Mouse (Mus musculus) spleen, adult 10 weeks (tissue): ENCODE measurements around the gene Gm7138. TPM values are rescaled to one million over a fixed set of nuclear protein-coding genes. Genes with fewer than 3 reads are reported as not detected.

Experiments used
- polyA plus RNA-seq: library from polyadenylated mRNA; stranded (reverse); fragments of 350-450 nt; fragmentation: Illumina TruSeq; extraction: RNeasy Lipid Tissue Mini Kit (QIAGEN cat#74804); gene quantifications from one replicate; pipeline ENCODE4 v1.2.3, GENCODE M21; 2015; ENCODE audit warnings: low replicate concordance; ENCODE audit not compliant: insufficient read depth

Gm7138 gene
- not detected for polyA plus RNA-seq

GRCm38 (mm10) chr10:77776844-77777243 is at the start of gene Gm7138:
Gm7138 (minus strand) TSS chr10:77776944.

DNA sequence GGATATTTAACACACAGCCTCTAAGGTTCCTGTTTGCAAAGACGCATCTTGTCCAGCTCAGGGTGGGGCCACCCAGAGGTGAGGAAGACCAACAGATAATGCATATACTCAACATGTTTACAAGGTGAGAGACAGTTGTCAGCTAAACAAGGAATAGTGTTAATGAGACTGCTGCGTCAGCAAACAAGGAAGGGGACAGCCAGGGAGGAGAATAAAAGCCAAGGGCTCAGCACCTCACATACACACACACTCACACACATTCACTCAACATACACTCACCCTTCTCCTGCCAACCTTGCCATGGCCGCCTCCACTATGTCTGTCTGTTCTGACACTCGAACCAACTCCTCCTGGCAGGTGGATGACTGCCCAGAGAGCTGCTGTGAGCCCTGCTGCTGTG is 37.6 kb upstream of the Gm7138 start, which contains the start of gene Gm2696:
TSS of gene Gm2696 (plus strand) at position 301 of the 400 bp plus-strand sequence.

GRCm38 (mm10) chr10:77811743-77812142 is 35.0 kb upstream of the Gm7138 start, which contains the start of gene Gm9507:
Gm9507 (minus strand) TSS chr10:77811843.

DNA sequence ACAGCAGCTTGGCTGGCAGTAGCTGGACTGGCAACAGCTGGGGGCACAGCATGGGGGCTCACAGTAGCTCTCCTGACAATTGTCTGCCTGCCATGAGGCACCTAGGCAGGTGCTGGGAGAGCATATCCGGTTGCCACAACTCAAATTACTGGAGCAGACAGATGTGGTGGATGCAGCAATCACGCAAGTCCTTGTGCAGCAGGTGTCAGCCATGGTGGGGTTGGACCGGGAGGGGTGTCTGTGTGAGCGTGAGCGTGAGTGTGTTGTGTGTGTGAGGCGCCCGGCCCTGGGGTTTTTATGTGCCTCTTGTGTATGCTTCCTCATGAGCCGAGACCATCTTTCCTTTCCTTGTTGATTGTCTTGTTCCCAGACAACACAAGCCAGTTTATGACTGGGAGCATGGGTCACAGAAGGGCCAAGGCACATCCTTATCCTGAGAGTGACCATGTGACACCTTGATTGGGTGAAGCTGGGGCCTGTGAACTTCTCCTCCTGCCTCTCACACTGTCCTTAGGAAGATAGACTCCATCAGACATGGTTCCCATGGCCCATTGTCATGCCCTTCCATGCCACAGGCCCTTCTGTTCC is 22.3 kb upstream of the Gm7138 start, which contains the start of gene Gm19668:
TSS of gene Gm19668 (minus strand) at position 213 of the 588 bp plus-strand sequence.

DNA sequence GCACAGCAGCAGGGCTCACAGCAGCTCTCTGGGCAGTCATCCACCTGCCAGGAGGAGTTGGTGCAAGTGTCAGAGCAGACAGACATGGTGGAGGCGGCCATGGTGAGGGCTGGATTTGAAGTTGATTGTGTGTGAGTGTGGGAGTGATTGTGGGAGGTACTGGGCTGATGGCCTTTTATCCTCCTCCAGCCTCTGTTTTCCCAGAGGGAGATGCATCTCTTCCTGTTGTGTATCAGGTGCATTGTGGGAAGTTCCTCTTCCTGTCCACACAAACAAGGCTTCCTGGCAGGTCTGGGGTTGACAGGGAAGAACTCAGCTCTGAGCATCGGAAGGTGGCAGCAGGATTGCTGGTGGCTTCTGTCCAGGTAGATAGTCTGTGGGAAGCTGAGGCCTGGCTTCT is 18.2 kb upstream of the Gm7138 start, which contains the start of gene Gm9639:
TSS of gene Gm9639 (minus strand) at position 101 of the 400 bp plus-strand sequence.

DNA sequence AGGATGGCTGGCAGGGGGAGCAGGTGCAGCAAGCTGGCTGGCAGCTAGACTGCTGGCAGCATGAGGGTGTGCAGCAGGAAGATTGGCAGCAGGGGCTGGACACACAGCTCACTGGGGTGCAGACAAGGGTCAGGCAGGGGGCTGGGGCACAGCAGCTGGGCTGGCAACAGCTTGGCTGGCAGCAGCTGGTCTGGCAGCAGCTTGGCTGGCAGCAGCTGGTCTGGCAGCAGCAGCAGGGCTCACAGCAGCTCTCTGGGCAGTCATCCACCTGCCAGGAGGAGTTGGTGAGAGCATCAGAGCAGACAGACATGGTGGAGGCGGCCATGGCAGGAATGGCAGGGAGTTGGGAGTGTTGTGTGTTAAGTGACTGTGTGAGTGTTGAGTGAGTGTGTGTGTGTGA is 11.1 kb upstream of the Gm7138 start, which contains the start of gene Gm7137:
TSS of gene Gm7137 (minus strand) at position 325 of the 400 bp plus-strand sequence.

DNA sequence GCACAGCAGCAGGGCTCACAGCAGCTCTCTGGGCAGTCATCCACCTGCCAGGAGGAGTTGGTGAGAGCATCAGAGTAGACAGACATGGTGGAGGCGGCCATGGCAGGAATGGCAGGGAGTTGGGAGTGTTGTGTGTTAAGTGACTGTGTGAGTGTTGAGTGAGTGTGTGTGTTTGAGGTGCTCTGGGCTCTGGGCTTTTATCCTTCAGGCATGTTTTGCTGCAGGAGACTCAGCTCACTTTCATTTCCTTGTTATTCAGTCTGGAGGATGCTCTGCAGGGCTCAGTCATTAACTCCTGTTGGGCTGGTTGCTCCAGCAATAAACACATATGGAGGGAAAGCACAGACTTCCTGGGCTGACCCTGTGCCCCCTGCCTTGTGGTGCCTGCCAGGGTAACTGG is 5.7 kb upstream of the Gm7138 start, which contains the start of gene Gm3250:
TSS of gene Gm3250 (minus strand) at position 101 of the 400 bp plus-strand sequence.

GRCm38 (mm10) chr10:77771225-77771624 is 5.5 kb downstream of the Gm7138 start, which contains the start of gene Gm3238:
Gm3238 (minus strand) TSS chr10:77771325.

DNA sequence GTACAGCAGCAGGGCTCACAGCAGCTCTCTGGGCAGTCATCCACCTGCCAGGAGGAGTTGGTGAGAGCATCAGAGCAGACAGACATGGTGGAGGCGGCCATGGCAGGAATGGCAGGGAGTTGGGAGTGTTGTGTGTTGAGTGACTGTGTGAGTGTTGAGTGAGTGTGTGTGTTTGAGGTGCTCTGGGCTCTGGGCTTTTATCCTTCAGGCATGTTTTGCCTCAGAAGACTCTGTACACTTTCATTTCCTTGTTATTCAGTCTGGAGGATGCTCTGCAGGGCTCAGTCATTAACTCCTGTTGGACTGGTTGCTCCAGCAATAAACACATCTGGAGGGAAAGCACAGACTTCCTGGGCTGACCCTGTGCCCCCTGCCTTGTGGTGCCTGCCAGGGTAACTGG is 17.2 kb downstream of the Gm7138 start, which contains the start of gene Gm3233:
TSS of gene Gm3233 (minus strand) at position 101 of the 400 bp plus-strand sequence.

DNA sequence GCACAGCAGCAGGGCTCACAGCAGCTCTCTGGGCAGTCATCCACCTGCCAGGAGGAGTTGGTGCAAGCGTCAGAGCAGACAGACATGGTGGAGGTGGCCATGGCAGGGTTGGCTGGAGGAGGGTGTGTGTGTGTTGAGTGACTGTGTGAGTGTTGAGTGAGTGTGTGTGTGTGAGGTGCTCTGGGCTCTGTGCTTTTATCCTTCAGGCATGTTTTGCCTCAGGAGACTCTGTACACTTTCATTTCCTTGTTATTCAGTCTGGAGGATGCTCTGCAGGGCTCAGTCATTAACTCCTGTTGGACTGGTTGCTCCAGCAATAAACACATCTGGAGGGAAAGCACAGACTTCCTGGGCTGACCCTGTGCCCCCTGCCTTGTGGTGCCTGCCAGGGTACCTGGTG is 25.5 kb downstream of the Gm7138 start, which contains the start of gene Gm9736:
TSS of gene Gm9736 (minus strand) at position 101 of the 400 bp plus-strand sequence.

GRCm38 (mm10) chr10:77741924-77742688 is 34.6 kb downstream of the Gm7138 start, which contains the start of gene Gm18596:
Gm18596 (minus strand) TSS chr10:77742638.

Other genes starting within 250 kb of the Gm7138 start
- gene Itgb2, start 246.7 kb downstream of the Gm7138 start, polyA plus RNA-seq = 140 TPM
- 83.9 TPM for gene Pttg1ip, start 195.2 kb downstream of the Gm7138 start, polyA plus RNA-seq
- 158 TPM for gene Sumo3, start 170.8 kb downstream of the Gm7138 start, polyA plus RNA-seq
- not detected for gene Gm49325, start 170.7 kb downstream of the Gm7138 start, polyA plus RNA-seq
- 33.2 TPM for gene Ube2g2, start 154.7 kb downstream of the Gm7138 start, polyA plus RNA-seq
- 0.23 TPM for gene Tspear, start 90.4 kb downstream of the Gm7138 start, polyA plus RNA-seq
- gene Gm19402, start 86.2 kb downstream of the Gm7138 start, polyA plus RNA-seq = not detected
- gene Gm9508, start 79.7 kb downstream of the Gm7138 start, polyA plus RNA-seq = not detected
- not detected for gene Gm10272, start 70.3 kb downstream of the Gm7138 start, polyA plus RNA-seq
- gene Gm10024, start 65.5 kb downstream of the Gm7138 start, polyA plus RNA-seq = not detected
- gene Gm10142, start 61.1 kb downstream of the Gm7138 start, polyA plus RNA-seq = not detected
- not detected for gene Krtap12-1, start 56.3 kb downstream of the Gm7138 start, polyA plus RNA-seq
- not detected for gene Gm10100, start 50.5 kb downstream of the Gm7138 start, polyA plus RNA-seq
- gene Gm18596, start 34.3 kb downstream of the Gm7138 start, polyA plus RNA-seq = not detected
- gene Gm9736, start 25.6 kb downstream of the Gm7138 start, polyA plus RNA-seq = not detected
- not detected for gene Gm3233, start 17.3 kb downstream of the Gm7138 start, polyA plus RNA-seq
- gene Gm3238, start 5.6 kb downstream of the Gm7138 start, polyA plus RNA-seq = not detected
- not detected for gene Gm3250, start 5.6 kb upstream of the Gm7138 start, polyA plus RNA-seq
- not detected for gene Gm7137, start 11.3 kb upstream of the Gm7138 start, polyA plus RNA-seq
- gene Gm9639, start 18.1 kb upstream of the Gm7138 start, polyA plus RNA-seq = not detected
- gene Gm19668, start 22.2 kb upstream of the Gm7138 start, polyA plus RNA-seq = not detected
- gene Gm9507, start 34.9 kb upstream of the Gm7138 start, polyA plus RNA-seq = not detected
- not detected for gene Gm2696, start 37.7 kb upstream of the Gm7138 start, polyA plus RNA-seq
- gene Krtap10-4, start 50.2 kb upstream of the Gm7138 start, polyA plus RNA-seq = not detected
- not detected for gene Krtap10-10, start 59.0 kb upstream of the Gm7138 start, polyA plus RNA-seq
- gene Gm36176, start 69.9 kb upstream of the Gm7138 start, polyA plus RNA-seq = not detected
- gene Gm10318, start 75.9 kb upstream of the Gm7138 start, polyA plus RNA-seq = not detected
- gene Gm3285, start 85.0 kb upstream of the Gm7138 start, polyA plus RNA-seq = not detected
- 1.2 TPM for gene Lrrc3, start 125.6 kb upstream of the Gm7138 start, polyA plus RNA-seq
- 66.5 TPM for gene Trpm2, start 193.6 kb upstream of the Gm7138 start, polyA plus RNA-seq
- gene 1810043G02Rik, start 201.6 kb upstream of the Gm7138 start, polyA plus RNA-seq = 4.4 TPM
- 8.5 TPM for gene Pfkl, start 233.1 kb upstream of the Gm7138 start, polyA plus RNA-seq